Mouse (Mus musculus): Measurements from ENCODE around the gene Wdr93.
"Not testable (repeated sequence)": the region's sequence is repeated elsewhere in the genome, so short reads cannot be mapped to it uniquely, and the experiment has no call there.

Gene Wdr93

DNA sequence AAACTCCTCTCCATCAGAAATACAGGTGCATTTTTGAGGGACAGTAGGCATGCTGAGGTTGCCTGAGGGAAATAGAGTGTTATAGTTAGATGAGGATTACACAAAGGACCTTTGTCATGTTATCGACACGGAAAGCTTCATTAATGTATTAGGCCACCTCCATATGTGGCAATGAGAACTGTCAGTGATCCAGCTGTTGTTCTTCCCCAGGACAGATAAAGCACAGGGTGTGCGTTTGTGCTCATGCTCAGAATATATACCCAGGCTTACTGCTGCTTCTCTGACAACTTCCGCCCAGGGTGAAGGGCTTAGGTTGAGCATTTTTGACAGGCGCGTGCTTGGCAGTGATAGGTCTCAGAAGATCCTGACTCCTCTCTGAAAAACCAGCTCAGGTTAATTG lies 6.5 kb downstream of the Wdr93 start:
- DNase-seq (ENCODE audit: low spot score in 2 of 2) = no peak

DNA sequence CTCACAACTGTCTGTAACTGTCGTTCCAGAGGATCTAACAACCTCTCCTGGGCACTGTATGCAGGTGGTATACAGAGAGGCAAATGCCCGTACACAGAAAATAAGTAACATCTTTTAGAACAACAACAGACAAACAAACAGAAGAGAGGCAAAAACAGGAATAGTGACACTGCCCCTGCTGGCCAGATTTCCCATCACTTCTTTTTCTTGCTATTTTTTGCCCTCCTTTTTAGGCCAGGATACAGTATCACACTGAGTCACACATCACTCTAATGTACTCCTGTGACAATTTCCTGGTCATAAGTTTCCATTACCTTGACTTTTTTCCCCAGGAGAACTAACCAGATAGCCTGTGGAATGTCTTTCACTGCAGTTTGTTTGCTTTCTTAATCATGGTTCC lies 13.4 kb downstream of the Wdr93 start:
- no peak for DNase-seq (ENCODE audit: low spot score in 2 of 2)

DNA sequence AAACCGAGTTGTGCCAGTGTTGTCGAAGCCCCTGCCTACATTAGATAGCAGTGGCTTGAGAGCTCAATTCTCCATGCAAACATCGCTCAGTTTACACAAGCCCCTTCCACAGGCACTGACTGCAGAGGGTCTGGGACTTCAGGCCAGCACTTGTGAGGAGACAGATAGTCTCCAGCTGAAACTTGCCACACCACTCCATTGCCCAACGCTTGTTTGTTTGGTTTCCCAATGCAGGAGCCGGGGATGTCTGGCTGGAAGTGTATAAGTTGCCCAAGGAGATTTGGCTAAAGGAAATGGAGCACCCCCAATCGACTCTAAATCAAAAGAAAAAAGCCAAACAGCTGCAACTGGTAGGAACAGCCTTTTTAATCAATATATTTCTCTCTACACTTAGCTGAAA lies 15.2 kb downstream of the Wdr93 start:
- DNase-seq (ENCODE audit: low spot score in 2 of 2) = no peak

DNA sequence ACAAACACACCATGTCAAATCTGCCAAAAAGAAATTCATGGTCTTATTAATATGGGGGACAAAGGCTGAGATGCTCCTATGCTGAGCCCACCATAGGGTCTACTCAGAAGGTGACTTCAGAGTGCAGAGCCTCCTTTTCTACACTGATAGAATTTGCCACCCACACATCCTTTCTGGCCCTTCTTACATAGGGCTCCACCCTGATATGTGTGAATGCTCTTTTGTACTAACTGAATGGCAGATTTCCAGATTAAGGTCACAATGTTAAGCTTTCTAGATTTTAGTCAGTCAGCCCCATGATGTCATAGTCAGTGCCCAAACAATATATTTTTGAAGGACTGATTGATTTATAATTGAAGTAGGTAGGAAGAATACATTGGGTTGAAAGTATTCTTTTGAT lies 16.8 kb downstream of the Wdr93 start:
- no peak for DNase-seq (ENCODE audit: low spot score in 2 of 2)

DNA sequence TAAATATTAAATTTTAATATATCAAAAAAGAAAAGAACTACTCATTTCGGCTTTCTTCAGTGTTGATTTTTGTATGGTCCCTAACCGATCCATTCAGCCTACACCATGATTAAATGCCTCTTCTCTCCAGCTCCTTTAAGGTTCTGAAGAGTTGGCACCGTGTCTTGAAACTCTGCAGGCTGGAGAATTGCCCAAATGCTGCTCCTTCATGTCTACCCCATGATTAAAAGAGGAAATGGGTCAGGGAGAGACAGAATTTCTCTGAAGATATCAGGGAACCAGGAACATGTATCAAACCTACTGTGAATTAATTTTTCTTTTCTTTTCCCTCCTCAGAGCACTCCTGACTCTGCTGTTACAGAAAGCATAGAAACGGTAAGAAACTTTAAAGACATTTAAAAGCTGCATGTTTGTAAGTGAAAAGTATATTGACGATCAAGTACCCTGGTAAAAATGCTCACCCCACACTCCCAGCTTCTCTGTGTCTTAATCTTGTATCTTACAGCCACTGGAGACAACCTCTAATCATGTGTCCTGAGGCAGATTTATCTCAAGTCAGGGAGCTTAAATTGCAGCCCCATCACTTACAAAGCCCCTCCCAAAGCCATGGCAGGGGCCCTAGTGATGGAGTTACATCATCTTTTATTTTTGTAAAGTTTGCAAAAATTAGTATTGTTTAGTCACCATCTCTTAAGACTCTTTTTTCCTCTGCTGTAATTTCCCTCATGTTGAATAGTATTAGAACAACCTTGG lies 18.3 kb downstream of the Wdr93 start:
- no peak for DNase-seq (ENCODE audit: low spot score in 2 of 2)

DNA sequence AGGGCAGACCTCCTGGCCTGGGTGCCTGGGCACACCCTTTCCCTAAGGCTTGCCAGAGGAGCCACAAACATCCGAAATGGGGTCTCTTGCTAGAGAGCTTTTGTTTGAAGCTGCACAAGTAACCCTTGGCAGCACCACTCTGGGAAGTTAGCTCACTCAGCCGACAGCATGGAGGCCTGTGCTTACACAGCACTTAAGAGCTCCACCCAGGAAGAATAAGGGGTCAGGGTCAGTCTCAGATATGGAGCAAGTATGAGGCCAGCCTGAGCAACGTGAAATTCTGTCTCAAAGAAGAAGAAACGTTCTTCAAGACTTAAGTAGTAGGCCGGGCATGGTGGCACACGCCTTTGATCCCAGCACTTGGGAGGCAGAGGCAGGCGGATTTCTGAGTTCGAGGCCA lies 19.1 kb downstream of the Wdr93 start:
- DNase-seq (ENCODE audit: low spot score in 2 of 2) = no peak

DNA sequence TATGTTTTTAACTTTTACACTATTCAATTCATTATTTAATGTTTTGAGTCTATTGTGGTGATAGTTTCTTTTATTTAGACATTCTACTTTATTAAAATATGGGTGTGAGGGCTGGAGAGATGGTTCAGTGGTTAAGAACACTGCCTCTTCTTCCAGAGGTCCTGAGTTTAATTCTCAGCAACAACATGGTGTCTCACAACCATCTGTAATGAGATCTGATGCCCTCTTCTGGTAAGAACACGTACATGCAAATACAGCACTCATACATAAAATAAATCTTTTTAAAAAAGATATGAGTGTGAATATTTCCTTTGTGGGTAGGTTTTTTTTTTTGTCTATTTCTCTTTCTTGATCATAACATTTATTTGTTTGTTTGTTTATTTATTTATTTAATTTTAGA lies 23.0 kb downstream of the Wdr93 start:
- DNase-seq (ENCODE audit: low spot score in 2 of 2) = no peak

DNA sequence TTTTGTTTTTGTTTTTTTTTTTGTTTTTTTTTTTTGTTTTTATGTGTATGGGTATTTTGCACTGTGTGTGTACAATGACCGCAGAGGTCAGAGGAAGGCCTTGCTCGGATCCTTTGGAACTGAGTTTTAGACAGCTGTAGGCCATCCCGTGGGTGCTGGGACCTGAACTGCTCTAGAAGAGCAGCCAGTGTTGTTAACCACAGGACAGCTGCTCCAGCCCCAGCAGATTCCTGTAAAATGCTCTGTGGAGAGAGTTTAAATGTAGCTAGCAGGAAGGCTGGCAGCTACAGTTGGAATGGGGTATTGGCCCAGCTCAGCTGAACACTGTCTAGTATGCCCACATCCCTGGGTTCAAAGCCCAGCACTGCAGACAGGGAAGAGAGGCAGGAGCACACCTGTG lies 26.7 kb downstream of the Wdr93 start:
- DNase-seq (ENCODE audit: low spot score in 2 of 2) = no peak

DNA sequence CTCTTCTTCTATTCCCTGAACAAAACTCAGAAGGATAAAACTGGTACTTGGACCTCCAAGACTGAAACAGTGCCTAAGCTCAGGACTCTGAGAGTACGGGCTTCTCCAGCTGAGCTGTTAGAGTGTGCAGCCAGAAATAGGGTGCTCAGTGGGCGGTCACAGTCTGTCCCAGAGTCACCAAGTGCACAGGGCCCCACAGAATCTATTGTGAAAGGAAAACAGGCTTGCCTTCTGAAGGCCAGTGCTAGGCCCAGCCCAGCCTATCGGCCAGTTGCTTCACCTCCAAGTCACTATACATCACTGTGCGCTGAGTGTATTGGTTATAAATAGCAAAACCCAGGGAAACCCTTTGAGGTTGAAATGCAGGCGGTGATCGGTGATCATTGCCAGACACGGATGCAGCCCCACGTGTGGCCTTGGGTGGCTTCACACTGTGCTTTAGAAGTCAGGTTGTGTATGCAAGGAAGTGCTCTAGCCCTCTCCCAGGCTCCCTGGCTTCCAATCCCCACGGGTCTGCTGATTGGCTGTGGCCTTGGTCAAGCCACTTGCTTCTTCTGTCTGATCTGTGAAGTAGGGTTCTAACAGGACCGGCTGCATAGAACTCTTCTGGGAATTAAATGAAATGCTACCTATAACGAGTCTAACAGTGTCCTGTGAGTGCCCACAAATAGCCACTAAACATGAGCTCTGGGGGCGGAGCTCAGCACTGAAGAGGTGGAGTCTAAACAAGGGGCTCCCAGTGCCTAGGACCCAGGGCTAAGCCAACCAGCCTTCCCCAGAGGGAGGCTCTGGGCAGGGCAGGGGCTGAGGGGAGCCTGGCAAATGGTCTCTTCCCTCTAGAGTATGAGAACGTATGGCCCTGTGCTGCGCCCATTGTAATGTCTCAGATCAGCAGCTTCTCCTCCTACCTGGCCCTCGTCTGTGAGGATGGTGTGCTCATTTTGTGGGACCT lies 28.9 kb downstream of the Wdr93 start:
- DNase-seq (ENCODE audit: low spot score in 2 of 2) = peak in 1 of 2 experiments; percentile 33

DNA sequence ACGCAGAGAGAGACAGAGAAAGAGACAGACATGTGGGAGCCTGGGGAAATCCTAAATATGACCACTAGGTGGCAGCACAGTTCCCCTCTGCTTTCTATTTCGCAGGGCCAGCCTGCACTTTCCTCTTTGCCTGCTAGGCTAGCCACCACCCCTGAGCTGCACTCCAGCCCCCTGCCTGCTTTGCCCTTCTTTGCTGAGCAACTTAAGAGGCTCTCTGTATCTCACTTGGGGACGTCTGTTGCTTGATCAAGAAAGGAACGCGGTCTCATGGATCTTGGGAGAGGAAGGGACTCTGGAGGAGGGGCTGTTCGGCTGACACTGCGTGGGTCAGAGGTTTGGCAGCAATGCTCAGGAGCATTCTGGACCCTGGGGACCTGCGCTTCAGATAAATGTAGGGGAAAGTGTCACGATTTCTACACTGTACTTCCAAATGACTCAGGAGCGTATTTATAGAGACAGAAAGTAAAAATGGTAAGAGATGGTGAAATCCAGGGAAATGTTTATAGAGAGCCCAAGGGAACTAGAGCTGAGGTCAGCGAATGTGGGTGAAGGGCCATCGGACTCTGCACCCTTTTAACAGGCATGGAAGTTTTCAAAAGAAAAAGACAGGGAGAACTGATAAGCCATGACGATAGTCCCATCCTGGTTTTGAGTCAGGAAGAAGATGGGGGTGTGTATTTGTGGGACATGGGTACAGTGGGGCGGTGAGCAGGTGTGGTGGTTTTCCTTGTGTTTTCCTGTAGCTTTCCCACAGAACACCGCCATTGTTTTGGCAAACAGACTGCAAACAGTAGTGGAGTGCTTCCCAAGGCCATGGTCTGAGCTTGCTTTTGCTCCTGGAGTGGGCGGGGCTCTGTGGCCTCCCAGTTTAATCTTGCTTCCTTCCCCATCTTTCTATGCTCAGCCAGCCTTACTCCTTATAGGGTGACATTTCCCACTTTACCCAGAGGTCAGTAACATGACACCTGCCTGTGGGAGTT lies 38.0 kb downstream of the Wdr93 start:
- DNase-seq (ENCODE audit: low spot score in 2 of 2) = peak in 1 of 2 experiments; percentile 73

DNA sequence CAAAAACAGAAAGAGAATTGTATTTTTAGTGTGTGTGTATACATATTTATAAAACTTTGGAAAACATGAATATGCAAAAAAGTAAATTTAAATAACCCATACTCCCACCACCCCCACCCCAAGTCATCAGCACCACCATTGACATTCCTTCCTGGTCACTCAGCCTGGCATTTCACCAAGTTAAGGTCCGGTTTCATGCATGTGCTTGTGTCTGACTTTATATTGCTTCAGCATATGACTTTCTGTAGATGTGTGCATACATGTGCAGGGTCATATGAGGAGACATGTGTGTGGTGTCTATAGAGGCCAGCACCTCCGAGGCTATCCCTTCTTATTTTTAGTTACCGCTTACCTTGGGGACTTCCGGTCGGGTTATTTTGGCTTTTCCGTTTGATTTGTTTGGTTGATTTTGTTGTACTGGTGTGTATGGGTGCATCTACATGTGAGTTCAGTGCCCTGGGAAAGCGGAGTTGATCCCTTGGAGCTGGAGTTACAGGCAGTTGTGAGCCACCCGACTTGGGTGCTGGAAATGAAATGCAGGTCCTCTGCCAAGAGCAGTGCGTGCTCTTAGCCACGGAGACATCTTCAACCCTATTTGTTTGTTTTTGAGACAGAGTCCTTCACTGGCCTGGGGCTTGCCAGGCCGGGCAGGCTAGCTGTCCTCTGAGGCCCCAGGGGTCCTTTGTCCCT lies 39.0 kb downstream of the Wdr93 start:
- DNase-seq (ENCODE audit: low spot score in 2 of 2) = no peak

DNA sequence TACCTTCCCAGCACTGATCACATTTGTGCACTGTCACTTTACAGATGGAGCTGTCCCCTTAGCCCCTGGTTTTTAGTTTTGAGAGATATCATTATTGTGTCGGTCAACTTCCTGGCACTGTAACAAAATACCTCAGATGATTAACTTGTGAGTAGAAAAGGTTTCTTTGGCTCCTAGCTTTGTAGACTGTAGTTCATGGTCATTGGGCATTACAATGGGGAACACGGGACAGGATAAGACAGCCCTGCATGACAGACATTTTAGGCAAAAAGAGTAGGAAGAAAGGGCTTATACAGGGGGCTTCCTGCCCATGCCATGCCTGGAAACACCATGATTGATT lies 39.5 kb downstream of the Wdr93 start:
- DNase-seq (ENCODE audit: low spot score in 2 of 2) = no peak

DNA sequence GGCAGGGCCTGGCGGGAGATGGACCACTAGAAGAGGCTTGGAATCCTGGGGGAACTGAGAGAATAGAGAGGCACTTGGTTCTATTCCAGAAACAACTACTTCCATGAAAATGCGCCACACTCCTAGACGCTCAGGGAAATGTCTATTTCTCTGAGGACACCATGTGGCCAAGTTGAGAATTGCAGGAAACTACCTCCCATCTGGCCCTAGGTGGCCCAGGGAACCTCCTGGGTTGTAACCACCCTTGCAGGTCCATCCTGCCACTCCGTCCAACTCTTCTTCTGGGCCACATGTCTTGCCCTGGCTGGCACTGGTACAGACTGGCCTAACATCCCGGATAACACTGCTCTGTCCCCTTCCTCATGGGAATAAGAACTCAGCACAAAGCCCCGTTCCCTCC lies 43.3 kb downstream of the Wdr93 start:
- DNase-seq (ENCODE audit: low spot score in 2 of 2) = peak in 1 of 2 experiments; percentile 77

DNA sequence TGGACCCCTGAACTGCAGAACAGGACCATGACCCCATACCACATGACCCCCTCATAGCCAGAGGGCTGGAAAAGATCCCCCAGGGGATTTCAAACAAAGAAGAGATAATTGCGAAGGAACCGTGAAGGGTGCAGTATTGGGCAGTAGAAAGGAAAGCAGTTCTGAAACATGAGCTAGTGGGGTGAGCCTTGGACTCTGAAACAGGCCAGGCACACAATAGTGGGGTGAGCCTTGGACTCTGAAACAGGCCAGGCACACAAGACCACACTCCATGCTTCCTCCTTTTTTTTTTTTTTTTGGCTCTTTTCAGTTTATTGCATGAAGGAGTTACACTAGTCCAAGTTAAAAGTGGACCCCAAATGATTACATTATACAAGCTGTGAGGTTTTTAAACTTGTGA lies 46.8 kb downstream of the Wdr93 start:
- not testable (repeated sequence) for DNase-seq (ENCODE audit: low spot score in 2 of 2)

DNA sequence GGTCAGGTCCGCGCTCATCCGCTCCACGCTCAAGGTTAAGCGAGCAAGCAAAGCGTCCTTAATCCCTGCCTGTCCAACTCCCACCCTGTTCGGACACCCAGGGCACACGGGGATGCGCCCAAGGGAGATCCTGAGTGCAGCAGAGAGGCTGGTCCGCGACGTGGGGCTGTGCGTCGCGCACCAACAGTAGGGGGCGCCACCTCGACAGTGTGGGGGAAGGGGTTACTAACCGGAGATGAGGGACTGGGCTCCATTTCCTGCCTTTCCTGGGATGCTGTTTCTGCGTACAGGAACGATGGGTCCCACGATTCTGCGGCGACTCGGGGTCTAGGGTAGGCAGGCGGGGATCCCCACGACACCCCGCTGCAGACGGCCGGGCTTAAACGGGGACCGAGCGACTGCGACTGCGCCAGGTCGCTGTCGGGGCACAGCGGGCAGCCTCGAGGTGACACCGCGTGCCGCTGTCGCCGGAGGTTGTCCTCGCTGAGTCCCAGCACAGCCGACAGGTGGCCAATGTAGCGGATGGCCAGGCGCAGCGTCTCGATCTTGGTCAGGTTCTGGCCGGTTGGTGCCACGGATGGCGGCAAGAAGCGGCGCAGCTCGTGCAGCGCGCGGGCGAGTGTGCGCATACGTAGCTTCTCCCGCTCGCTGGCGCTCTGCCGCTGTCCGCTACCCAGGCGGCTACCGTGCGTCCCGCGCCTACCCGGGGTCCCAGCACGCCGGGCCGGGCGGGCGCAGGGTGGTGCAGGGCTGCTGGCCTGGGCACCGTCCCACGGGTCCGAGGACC lies 49.9 kb downstream of the Wdr93 start:
- DNase-seq (ENCODE audit: low spot score in 2 of 2) = no peak

DNA sequence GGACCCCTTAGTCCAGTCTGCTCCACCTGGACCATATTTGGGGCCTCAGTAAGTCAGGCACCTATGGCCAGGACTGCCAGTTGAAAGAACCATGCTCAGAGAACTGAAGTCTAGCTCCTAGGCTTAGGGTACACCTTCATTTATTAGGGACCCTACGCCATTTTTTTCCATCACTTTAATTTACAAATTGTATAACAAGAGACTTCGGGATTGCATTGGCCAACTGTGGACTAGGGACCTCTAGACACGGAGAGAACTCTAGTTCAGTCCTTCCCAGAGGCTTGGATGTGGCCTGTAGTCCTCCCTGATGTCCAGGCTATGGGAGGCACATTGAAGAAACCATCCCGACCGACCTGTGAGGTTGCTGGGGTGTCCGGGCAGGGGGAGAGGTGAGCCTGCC lies 50.7 kb downstream of the Wdr93 start, which contains the start of gene Mesp1:
Gene Mesp1 (minus strand): TSS at position 101 of the 400 bp plus-strand sequence.
- DNase-seq (ENCODE audit: low spot score in 2 of 2) = no peak

DNA sequence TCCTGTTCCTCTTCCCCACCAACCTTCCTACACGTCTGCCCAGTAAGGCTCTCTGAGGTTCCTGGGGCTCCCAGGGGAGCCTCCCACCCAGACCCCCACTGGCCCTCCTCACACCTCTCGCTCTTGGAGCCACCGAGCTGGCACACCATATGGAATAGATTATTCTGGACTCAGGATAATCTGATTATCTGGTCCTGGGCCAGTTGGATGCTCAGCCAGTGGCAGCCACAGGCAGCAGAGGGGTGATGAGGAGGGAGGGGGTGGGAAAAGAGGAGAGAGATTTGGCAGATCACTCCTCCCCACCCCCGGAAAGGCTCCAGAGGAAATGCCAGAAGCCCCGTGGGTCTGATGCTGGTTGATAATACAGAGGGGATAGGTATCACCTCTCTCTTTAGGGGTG lies 55.6 kb downstream of the Wdr93 start:
- no peak for DNase-seq (ENCODE audit: low spot score in 2 of 2)

DNA sequence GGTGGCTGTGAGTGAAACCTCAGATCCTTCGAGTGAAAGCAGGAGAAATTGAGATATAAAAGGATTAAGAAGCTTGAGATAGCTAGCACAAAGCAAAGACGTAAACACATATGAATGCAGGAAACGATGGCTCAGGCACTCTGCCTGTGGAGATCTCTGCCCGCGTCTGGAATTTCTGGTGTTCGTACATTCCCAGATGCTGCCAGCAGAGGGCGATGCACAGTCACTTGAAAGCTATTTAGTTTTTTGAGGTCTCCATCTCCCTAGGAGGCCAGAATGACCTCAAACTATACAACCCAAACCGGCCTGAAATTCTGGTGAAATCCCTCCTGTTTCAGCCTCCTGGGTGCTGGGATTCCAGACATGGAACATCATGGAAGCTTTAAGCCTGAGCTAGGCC lies 56.1 kb downstream of the Wdr93 start:
- DNase-seq (ENCODE audit: low spot score in 2 of 2) = peak in 1 of 2 experiments; percentile 89

DNA sequence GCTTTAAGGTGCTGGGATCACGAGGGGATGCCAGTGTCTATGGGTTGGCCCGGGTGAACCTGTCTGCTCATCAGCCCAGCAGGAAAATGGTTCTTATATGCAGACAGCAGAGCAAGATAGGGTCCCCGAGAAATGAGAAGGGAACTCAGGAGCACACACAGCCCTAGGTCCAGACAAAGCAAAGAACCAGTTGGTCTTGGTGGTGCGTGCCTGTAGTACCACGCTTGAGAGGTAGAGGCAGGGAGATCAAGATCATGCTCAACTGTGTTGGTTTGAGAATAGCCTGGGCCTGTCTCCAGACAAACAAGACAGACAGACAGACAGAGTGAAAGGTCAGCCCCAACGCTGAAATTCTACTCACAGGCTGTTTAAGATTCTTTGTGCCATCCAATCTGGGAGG lies 56.5 kb downstream of the Wdr93 start:
- no peak for DNase-seq (ENCODE audit: low spot score in 2 of 2)

DNA sequence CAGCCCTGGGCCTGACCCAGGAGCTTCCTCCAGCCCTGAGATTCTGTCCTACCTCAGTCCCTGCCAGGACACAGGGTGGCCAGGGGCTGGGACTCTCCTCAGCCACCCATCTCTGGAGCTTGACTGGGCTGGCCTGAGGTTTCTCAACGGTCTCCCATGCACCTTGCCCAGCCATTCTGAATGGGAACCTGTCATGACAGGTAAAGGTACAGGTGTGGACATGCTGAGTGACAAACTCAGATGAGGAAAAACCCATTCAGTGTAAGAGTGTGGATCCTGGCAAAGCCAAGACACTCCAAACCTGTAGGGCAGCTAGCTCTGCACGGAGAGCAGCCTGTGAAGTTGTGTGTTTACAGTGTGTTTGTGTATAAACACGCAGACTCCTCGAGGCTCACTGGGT lies 57.4 kb downstream of the Wdr93 start:
- no peak for DNase-seq (ENCODE audit: low spot score in 2 of 2)
